Mouse (Mus musculus): ENCODE measurements at regions not wholly inside any gene's neighbourhood (a gene's known extent, or its start where the extent isn't known, plus 50 kb on each side); places are given as distances from the start of the nearest gene placed in this dataset.
A peak's percentile ranks its signal among the peaks of the same experiment; 100 is the strongest.

GRCm38 (mm10) chr5:148709111-148709771 lies 156.7 kb upstream of the Ubl3 start:
- Histone ChIP-seq H3K4me2 (ENCODE audit: low read depth) (no peak overlapping the region), H3K27me3 (ENCODE audit: control insufficient read depth, insufficient read depth, low read length) (no peaks in the 10 kb centered on the region), H3K9me3 (ENCODE audit: control insufficient read depth, low read length) (no peaks in the 10 kb centered on the region), H3K36me3 (ENCODE audit: control insufficient read depth, insufficient read depth, low read length) (no peaks in the 10 kb centered on the region), H3K4me3 (ENCODE audit: low read depth, low read length) (no peak overlapping the region), H3K27ac (ENCODE audit: low read depth, low read length) (no peak overlapping the region), H3K9ac (ENCODE audit: low read length) (no peak overlapping the region), H3K4me1 (ENCODE audit: control insufficient read depth, insufficient read depth, low read length) (no peaks in the 10 kb centered on the region)
- DNase-seq (ENCODE audit: low spot score) (no peak), ATAC-seq (ENCODE audit: insufficient read depth, low FRiP score, low TSS enrichment) (no peak)
- 35% methylated on average over 10 of the region's 10 CpGs for WGBS

DNA sequence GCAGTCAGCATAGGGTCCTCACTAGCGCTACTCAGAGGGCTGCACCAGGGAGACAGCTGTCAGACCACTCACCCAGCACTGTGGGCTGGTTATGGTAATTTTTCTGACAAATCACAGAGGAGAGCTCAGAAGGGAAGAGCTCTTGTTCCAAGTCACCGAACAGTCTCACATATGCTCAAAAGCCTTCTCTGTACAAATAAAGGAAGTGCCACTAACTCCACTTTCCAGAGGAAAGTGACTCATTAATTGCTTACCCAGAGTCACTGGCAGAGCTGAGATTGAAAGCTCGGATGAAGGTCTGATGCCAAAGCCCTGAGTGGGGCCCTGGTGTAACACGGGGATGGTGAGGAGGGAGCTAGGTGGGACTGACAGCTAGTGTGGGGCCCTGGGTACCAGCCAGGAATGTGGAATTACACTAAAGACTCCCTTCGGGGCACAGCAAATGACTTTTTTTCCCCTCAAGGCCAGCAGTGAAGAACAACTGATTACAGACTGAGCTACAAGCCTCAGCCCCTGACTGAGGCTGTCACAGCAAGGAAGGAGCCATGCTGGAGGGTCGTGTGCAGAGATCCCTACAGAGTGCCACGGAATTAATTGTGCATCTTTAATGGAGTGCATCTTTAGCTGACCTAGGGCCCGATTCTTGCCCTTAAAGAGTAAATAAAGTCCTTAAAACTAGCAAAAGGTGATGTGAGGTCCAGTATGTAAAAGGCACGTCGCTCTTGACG lies 155.6 kb upstream of the Ubl3 start:
- Histone ChIP-seq H3K27ac (ENCODE audit: low read depth, low read length) (no peak overlapping the region), H3K4me3 (ENCODE audit: low read depth, low read length) (no peak overlapping the region), H3K4me2 (ENCODE audit: low read depth) (no peak overlapping the region), H3K9ac (ENCODE audit: low read length) (no peak overlapping the region), H3K9me3 (ENCODE audit: control insufficient read depth, low read length) (no peaks in the 10 kb centered on the region), H3K36me3 (ENCODE audit: control insufficient read depth, insufficient read depth, low read length) (no peaks in the 10 kb centered on the region), H3K4me1 (ENCODE audit: control insufficient read depth, insufficient read depth, low read length) (no peaks in the 10 kb centered on the region), H3K27me3 (ENCODE audit: control insufficient read depth, insufficient read depth, low read length) (no peaks in the 10 kb centered on the region)
- ATAC-seq (ENCODE audit: insufficient read depth, low FRiP score, low TSS enrichment) (no peak), DNase-seq (ENCODE audit: low spot score) (no peak)
- WGBS = 39% methylated on average over 11 of the region's 11 CpGs

GRCm38 (mm10) chr5:148707335-148707734 lies 154.7 kb upstream of the Ubl3 start:
- no peak overlapping the region for H3K27ac ChIP-seq (ENCODE audit: low read depth, low read length)
- no peak overlapping the region for H3K9ac ChIP-seq (ENCODE audit: low read length)
- H3K4me1 ChIP-seq (ENCODE audit: control insufficient read depth, insufficient read depth, low read length) = no peaks in the 10 kb centered on the region
- H3K4me3 ChIP-seq (ENCODE audit: low read depth, low read length) = no peak overlapping the region
- DNase-seq (ENCODE audit: low spot score) (peak; percentile 7), ATAC-seq (ENCODE audit: insufficient read depth, low FRiP score, low TSS enrichment) (no peak)
- H3K27me3 ChIP-seq (ENCODE audit: control insufficient read depth, insufficient read depth, low read length) = no peaks in the 10 kb centered on the region
- no peaks in the 10 kb centered on the region for H3K9me3 ChIP-seq (ENCODE audit: control insufficient read depth, low read length)
- H3K36me3 ChIP-seq (ENCODE audit: control insufficient read depth, insufficient read depth, low read length) = no peaks in the 10 kb centered on the region
- 93% methylated on average over 12 of the region's 12 CpGs for WGBS
- no peak overlapping the region for H3K4me2 ChIP-seq (ENCODE audit: low read depth)

- ATAC-seq (ENCODE audit: insufficient read depth, low FRiP score, low TSS enrichment) = no peak
- Histone ChIP-seq H3K9me3 (ENCODE audit: control insufficient read depth, low read length) (no peaks in the 10 kb centered on the region), H3K9ac (ENCODE audit: low read length) (no peak overlapping the region), H3K4me3 (ENCODE audit: low read depth, low read length) (no peak overlapping the region), H3K27me3 (ENCODE audit: control insufficient read depth, insufficient read depth, low read length) (no peaks in the 10 kb centered on the region), H3K27ac (ENCODE audit: low read depth, low read length) (no peak overlapping the region), H3K36me3 (ENCODE audit: control insufficient read depth, insufficient read depth, low read length) (no peaks in the 10 kb centered on the region), H3K4me2 (ENCODE audit: low read depth) (no peak overlapping the region), H3K4me1 (ENCODE audit: control insufficient read depth, insufficient read depth, low read length) (0 out of 2 replicates have a peak, but pooled peaks cover 5% of the 10 kb centered on the region)
- no peak for DNase-seq (ENCODE audit: low spot score)
- WGBS = 90% methylated on average over 16 of the region's 16 CpGs
Measured at GRCm38 (mm10) chr5:148706323-148707120, 153.9 kb upstream of the Ubl3 start.

GRCm38 (mm10) chr5:148704769-148705168 lies 152.2 kb upstream of the Ubl3 start:
- 73% methylated on average over 5 of the region's 5 CpGs for WGBS
- H3K4me2 ChIP-seq (ENCODE audit: low read depth) = no peak overlapping the region
- H3K4me3 ChIP-seq (ENCODE audit: low read depth, low read length) = no peak overlapping the region
- H3K27me3 ChIP-seq (ENCODE audit: control insufficient read depth, insufficient read depth, low read length) = no peaks in the 10 kb centered on the region
- no peak overlapping the region for H3K9ac ChIP-seq (ENCODE audit: low read length)
- no peak overlapping the region for H3K27ac ChIP-seq (ENCODE audit: low read depth, low read length)
- H3K4me1 ChIP-seq (ENCODE audit: control insufficient read depth, insufficient read depth, low read length) = 0 out of 2 replicates have a peak, but pooled peaks cover 5% of the 10 kb centered on the region
- no peaks in the 10 kb centered on the region for H3K9me3 ChIP-seq (ENCODE audit: control insufficient read depth, low read length)
- peak; percentile 6 for DNase-seq (ENCODE audit: low spot score)
- no peak for ATAC-seq (ENCODE audit: insufficient read depth, low FRiP score, low TSS enrichment)
- no peaks in the 10 kb centered on the region for H3K36me3 ChIP-seq (ENCODE audit: control insufficient read depth, insufficient read depth, low read length)

- Histone ChIP-seq H3K9me3 (ENCODE audit: control insufficient read depth, low read length) (no peaks in the 10 kb centered on the region), H3K27me3 (ENCODE audit: control insufficient read depth, insufficient read depth, low read length) (no peaks in the 10 kb centered on the region), H3K4me1 (ENCODE audit: control insufficient read depth, insufficient read depth, low read length) (0 out of 2 replicates have a peak, but pooled peaks cover 5% of the 10 kb centered on the region), H3K27ac (ENCODE audit: low read depth, low read length) (no peak overlapping the region), H3K36me3 (ENCODE audit: control insufficient read depth, insufficient read depth, low read length) (no peaks in the 10 kb centered on the region), H3K4me2 (ENCODE audit: low read depth) (no peak overlapping the region), H3K9ac (ENCODE audit: low read length) (no peak overlapping the region), H3K4me3 (ENCODE audit: low read depth, low read length) (no peak overlapping the region)
- DNase-seq (ENCODE audit: low spot score) (peak; percentile 38), ATAC-seq (ENCODE audit: insufficient read depth, low FRiP score, low TSS enrichment) (no peak)
- 21% methylated on average over 8 of the region's 8 CpGs for WGBS
Measured at GRCm38 (mm10) chr5:148701859-148702258, 149.3 kb upstream of the Ubl3 start.

GRCm38 (mm10) chr5:148701001-148701400 lies 148.4 kb upstream of the Ubl3 start:
- H3K4me3 ChIP-seq (ENCODE audit: low read depth, low read length) = no peak overlapping the region
- DNase-seq (ENCODE audit: low spot score) = peak; percentile 10
- H3K4me2 ChIP-seq (ENCODE audit: low read depth) = no peak overlapping the region
- H3K4me1 ChIP-seq (ENCODE audit: control insufficient read depth, insufficient read depth, low read length) = 0 out of 2 replicates have a peak, but pooled peaks cover 5% of the 10 kb centered on the region
- no peaks in the 10 kb centered on the region for H3K9me3 ChIP-seq (ENCODE audit: control insufficient read depth, low read length)
- no peaks in the 10 kb centered on the region for H3K36me3 ChIP-seq (ENCODE audit: control insufficient read depth, insufficient read depth, low read length)
- 72% methylated on average over 7 of the region's 7 CpGs for whole genome bisulfite sequencing
- no peaks in the 10 kb centered on the region for H3K27me3 ChIP-seq (ENCODE audit: control insufficient read depth, insufficient read depth, low read length)
- H3K27ac ChIP-seq (ENCODE audit: low read depth, low read length) = no peak overlapping the region
- no peak overlapping the region for H3K9ac ChIP-seq (ENCODE audit: low read length)
- ATAC-seq (ENCODE audit: insufficient read depth, low FRiP score, low TSS enrichment) = no peak

DNA sequence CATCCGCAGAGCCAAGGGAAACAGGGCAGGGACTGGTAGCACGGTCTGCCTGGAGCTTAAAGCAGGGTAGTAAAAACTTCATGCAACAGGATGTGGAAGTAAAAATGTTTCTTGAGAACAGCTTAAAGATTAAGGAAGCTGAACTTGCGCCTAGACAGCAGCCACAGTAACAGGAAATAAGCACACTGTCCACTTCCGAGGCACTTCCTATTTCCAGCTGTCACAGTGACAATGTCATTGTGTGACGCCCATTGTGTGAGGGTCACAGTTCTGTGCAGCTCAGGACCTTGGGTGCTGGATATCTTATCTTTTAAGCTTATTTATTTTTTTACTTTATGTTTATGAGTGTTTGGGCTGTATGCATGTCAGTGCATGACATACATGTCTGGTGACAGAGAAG lies 147.7 kb upstream of the Ubl3 start:
- WGBS = 83% methylated on average over 5 of the region's 5 CpGs
- Histone ChIP-seq H3K4me3 (ENCODE audit: low read depth, low read length) (no peak overlapping the region), H3K9ac (ENCODE audit: low read length) (no peak overlapping the region), H3K9me3 (ENCODE audit: control insufficient read depth, low read length) (no peaks in the 10 kb centered on the region), H3K36me3 (ENCODE audit: control insufficient read depth, insufficient read depth, low read length) (no peaks in the 10 kb centered on the region), H3K4me2 (ENCODE audit: low read depth) (no peak overlapping the region), H3K27me3 (ENCODE audit: control insufficient read depth, insufficient read depth, low read length) (no peaks in the 10 kb centered on the region), H3K27ac (ENCODE audit: low read depth, low read length) (no peak overlapping the region), H3K4me1 (ENCODE audit: control insufficient read depth, insufficient read depth, low read length) (0 out of 2 replicates have a peak, but pooled peaks cover 5% of the 10 kb centered on the region)
- no peak for ATAC-seq (ENCODE audit: insufficient read depth, low FRiP score, low TSS enrichment)
- peak; percentile 9 for DNase-seq (ENCODE audit: low spot score)

Data from neural tube, embryonic 11.5 days (tissue).